Mouse (Mus musculus) adrenal gland, adult 18-20 months (tissue): ENCODE data around the gene Stat5a. TPM values are rescaled to one million over a fixed set of nuclear protein-coding genes. Genes with fewer than 3 reads are reported as not detected.

Experiments used
- DNase-seq, 2 experiments: peaks; one replicate each; pipeline ENCODE4 v3.0.0; 2021 to 2022; ENCODE audit warnings: low spot score in 2 of 2
- total RNA-seq, 2 experiments: library from RNA; stranded (reverse); gene quantifications; 1 replicate in 1 of 2; 2 replicates in 1 of 2; pipeline ENCODE4 v1.2.3; 2021

Stat5a gene
- total RNA-seq, 2 experiments from 2014 or later = 28.0 to 29.3 TPM

- no peak for DNase-seq
Measured at GRCm38 (mm10) chr11:100833466-100833865, 25.7 kb upstream of the Stat5a start.

DNA sequence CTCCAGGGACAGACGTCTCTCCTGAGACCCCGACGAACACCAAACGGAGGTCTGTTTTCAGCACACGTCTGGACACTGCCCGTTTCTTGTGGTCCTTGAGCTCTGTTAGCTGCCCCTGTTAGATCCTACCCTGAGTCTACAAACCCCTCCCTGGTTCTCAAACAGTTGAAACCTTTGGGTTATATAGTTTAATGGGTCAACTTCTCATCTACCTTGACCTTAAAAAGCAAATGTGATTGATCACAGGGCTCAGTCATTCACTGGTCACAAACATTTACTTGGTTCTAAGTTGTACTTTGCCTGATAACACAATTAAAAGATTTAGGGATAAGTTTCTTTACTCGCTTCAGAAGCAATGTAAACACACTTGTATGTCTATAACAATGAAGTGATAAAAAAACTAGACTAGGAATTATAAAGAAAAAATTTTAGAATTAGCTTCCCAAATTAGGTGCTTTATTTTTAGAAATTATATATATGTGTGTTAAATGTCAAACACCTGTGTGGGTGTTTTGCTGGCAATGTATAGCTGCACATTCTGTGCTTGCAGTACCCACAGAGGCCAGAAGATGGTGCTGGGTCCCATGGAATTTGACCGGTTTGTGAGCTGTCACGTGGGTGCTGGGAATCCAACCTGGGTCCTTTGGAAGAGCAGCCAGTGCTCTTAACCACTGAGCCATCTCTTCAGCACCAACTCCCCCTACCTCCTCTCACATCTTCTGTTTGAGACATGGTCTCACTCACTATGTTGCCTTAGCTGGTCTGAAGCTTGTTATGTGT is 22.0 kb upstream of the Stat5a start:
- no peak for DNase-seq

DNA sequence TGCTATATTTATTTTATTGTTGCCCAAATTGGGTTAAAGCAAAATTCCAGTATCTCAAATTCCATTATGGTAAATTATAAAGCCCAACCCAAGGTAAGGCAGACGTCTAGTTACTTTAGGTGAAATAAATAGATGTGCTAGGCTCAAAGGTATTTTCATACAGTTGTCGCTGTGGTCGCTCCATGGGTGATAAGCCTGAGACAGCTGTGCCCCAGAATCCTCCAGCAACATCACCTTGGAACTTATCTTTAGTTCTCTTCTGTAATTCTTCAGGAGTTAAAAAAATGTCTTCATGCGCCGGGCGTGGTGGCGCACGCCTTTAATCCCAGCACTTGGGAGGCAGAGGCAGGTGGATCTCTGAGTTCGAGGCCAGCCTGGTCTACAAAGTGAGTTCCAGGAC is 20.3 kb upstream of the Stat5a start:
- no peak for DNase-seq

GRCm38 (mm10) chr11:100839523-100839922 is 19.6 kb upstream of the Stat5a start:
- no peak for DNase-seq

- DNase-seq = no peak
Measured at GRCm38 (mm10) chr11:100840866-100841265, 18.3 kb upstream of the Stat5a start.

- no peak for DNase-seq
Measured at GRCm38 (mm10) chr11:100842025-100842424, 17.1 kb upstream of the Stat5a start.

DNA sequence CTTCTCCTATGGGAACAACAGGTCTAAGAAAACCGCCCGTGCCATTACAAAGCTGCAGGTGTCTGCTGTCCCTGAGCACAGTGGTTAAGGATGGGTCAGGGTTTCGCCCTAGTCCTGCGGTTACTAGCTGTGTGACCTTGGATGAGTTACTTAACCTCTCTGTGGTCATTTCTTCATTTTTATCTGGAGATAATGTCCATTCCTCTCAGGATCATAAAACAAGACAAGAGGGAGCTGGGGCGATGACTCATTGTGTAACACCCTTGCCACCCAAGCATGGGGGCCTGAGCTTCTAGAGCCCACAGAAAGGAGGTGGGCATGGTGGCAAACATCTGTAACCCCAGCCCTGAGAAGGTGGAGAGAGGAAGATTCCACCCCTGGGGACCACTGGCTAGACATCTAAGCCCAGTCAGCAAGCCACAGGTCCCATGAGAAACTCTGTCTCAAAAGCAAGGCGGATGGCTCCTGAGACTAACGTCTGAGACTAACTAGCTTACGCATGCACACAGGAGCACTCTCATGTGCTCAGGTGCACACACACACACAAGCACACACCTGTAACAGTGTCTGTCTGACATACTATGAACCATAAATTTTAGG is 16.0 kb upstream of the Stat5a start:
- no peak for DNase-seq

DNA sequence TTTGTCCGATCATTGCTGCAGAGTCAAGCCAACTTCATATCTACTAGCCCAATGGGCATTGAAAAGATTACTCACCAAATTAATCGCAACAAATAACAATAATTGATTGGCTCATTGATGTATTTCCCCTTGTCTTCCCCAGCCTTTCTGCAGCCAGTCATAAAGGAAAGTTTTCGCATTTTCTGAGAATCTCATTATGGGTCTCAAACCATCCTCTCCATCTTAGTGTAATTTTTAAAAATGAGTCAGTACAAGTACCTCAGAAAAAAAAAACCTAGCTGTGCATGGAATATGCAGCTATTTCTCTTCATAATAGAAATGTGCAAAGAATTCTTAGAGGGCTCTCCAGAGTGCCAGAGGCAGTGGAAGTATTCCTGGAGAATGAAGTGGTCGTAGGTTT is 15.0 kb upstream of the Stat5a start:
- no peak for DNase-seq

- DNase-seq = no peak
Measured at GRCm38 (mm10) chr11:100845793-100846192, 13.4 kb upstream of the Stat5a start.

DNA sequence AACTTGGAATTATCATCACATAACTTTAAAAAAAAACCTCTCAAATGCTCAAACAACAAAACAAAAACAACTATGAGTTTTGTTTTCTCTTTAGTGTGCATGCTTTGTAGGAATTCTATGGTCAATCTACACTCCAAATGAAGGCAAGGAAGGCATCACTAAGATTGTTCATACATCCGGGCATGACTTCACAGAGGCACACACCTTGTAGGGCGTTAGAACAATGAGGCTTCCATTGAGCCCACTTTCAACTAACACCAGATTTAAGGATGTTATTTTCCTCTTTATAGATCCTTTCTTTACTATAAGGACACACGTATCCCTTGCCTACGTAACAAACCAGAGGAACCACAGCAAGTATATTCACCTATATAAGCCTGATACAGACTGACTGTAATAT is 11.6 kb upstream of the Stat5a start:
- DNase-seq = no peak

DNA sequence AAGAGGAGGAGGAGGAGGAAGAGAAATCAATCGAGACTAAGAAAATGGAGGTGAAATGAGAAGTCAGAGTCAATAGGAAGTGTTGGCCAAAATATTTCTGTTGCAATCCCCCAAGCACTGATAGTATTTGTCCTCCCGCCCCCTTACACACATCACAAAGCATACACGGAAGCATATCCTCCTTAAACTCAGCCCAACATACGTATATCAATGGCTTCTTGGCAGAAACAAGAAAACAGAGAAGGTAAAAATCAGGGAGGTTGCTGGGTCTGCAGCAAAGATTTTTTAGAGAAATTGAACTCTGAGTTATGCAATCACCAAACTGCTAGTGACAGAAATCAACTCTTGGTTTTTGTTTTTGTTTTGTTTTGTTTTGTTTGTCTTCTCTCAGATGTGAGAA is 11.1 kb upstream of the Stat5a start:
- DNase-seq = no peak

GRCm38 (mm10) chr11:100848789-100849379 is 10.3 kb upstream of the Stat5a start:
- no peak for DNase-seq

DNA sequence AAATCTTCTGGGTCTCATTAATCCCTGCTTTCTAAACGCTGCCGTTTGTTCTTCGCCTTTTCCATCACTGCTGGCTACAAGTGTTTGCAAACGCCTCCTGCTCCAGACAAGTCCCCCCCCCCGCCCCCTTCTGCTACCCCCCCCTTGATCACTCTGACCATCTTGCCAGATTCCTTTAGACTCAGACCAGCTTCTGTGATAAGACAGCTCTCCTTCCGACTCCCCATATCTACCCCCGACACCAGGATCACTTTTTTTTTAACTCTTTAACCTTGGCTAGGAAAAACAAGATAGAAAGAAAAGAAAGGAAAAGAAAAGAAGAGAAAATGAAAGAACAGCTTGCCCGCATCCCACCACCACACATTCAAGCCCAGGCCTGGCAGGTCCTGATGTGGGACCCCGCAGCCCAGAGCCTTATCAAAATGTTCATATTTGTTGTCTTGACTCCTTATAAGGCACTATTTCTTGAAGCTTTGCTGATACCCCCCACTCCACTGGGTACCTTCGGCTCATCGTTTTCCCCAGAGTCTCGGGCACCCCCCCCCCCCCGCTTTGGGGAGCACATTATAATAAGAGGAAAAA is 9.6 kb upstream of the Stat5a start:
- no peak for DNase-seq

DNA sequence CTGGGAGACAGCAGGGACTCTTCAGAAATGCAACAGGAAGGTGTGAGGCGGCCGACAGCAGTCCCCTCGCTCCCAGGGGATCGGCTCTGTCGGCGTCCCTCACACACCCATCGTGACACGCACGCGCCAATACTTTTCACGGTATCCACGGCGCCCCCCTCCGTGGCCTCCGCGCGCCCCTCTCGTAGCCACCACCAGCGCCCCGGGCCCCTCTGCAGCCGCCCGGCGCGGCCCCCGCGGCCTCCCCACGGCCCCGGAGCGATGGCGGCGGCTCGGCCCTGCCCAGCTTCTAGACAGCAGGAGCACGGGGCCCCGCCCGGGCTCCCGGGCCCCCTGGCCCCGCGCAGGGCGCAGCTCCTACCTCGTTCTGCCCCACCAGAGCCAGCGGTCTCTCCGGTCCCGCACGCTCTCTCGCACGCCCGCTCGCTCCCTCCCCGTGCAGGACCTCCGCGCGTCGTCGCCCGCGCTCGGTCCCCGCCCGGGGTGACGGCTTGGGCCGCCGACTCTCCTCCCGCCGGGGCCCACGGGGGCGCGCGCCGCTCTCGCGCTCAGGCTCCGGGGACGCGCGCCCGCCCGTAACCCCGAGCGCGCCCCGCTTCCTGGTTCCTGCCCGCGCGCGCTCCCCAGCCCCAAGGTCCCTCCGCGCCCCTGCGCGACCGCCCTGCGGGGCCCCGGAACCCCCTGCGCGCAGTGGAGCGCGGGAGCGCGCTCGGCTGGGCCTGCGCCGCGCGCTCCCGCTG is 8.9 kb upstream of the Stat5a start, which contains the start of gene Stat5b:
Gene Stat5b, minus strand, starts transcription at position 687 of the 740 bp plus-strand sequence.
- peak; percentile 78 for DNase-seq

- DNase-seq = peak; percentile 73 to 77
Measured at GRCm38 (mm10) chr11:100850778-100851528, 8.2 kb upstream of the Stat5a start.

- no peak for DNase-seq
Measured at GRCm38 (mm10) chr11:100852088-100852487, 7.1 kb upstream of the Stat5a start.

DNA sequence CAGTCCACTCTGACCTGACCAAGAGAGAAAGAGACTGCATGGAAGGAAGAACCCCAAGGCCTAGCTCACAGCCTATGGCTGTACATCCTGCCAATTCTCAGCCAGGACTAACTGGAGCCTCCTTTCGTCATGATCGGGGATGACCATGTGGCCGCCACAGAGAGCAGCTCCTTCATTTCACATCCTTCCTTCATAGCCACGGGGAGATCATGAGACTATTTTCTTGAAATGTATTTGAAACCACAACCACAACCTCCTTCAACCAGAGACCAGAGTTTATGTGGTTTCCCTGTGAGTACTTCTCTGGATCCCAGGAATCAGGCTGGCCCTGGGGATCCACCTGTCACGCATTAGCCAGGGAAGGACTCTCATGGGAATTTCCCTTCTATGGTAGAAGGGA is 6.1 kb upstream of the Stat5a start:
- DNase-seq = no peak

DNA sequence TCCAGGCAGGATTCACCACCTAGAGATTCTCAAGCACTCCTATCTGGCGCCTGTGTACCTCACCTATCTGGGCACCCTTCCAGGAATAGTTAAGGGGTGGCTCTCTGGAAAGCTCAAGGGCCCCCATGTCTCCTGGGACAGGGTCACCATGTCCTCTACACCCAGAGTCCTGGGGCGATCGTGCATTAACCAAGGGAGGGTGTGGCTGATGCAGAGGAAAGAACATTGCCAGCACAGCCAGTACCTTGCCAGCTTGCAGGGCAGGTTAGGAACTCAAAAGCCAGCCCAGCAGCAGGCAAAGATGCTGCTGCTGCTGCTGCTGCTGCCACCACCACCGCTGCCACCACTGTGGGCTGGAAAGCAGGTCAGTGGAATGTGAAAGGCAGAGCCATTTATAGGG is 4.9 kb upstream of the Stat5a start:
- DNase-seq = no peak

GRCm38 (mm10) chr11:100855178-100855577 is 4.0 kb upstream of the Stat5a start:
- no peak for DNase-seq

- no peak for DNase-seq
Measured at GRCm38 (mm10) chr11:100857960-100858359, 1.2 kb upstream of the Stat5a start.
